Mouse (Mus musculus) liver, embryonic 11.5 days (tissue): ENCODE results near the gene Trim44. TPM values are rescaled to one million over a fixed set of nuclear protein-coding genes. Genes with fewer than 3 reads are reported as not detected.
A peak's percentile ranks its signal among the peaks of the same experiment; 100 is the strongest.

Source experiments
- ATAC-seq: fragments of 200-750 bp; cut with Nextera tagmentation; replicated peaks from 2 replicates; pipeline ENCODE4 v1.8.0; 2017; ENCODE audit warnings: moderate number of reproducible peaks, mild to moderate bottlenecking, moderate TSS enrichment, moderate library complexity; ENCODE audit not compliant: low FRiP score
- DNase-seq: peaks from one replicate; pipeline ENCODE4 v3.0.0-alpha.2; 2017; ENCODE audit warnings: low spot score
- H3K27ac ChIP-seq: fragments of 300-500 bp; sonication (generic); 2 replicates; pipeline ENCODE4 v1.5.1; 2014; ENCODE audit warnings: mild to moderate bottlenecking, low read depth, low read length, control low read depth
- H3K27me3 ChIP-seq: fragments of 300-500 bp; sonication (generic); replicated peaks from 2 replicates; pipeline ENCODE4 v1.6.1; 2014; ENCODE audit warnings: low read length, mixed read lengths; ENCODE audit not compliant: control insufficient read depth, insufficient read depth
- H3K36me3 ChIP-seq: fragments of 300-500 bp; sonication (generic); 2 replicates; pipeline ENCODE4 v1.6.1; 2014; ENCODE audit warnings: mild to moderate bottlenecking, low read length, moderate library complexity, mixed read lengths; ENCODE audit not compliant: control insufficient read depth, insufficient read depth
- H3K4me1 ChIP-seq: fragments of 300-500 bp; sonication (generic); replicated peaks from 2 replicates; pipeline ENCODE4 v1.6.1; 2014; ENCODE audit warnings: low read length, mixed read lengths; ENCODE audit not compliant: control insufficient read depth, insufficient read depth
- H3K4me2 ChIP-seq: fragments of 300-500 bp; sonication (generic); 2 replicates; pipeline ENCODE4 v1.6.1; 2014; ENCODE audit warnings: mild to moderate bottlenecking, control low read depth, moderate library complexity
- H3K4me3 ChIP-seq: fragments of 300-500 bp; sonication (generic); 2 replicates; pipeline ENCODE4 v1.5.1; 2014; ENCODE audit warnings: low read depth, low read length, control low read depth
- H3K9ac ChIP-seq: fragments of 300-500 bp; sonication (generic); 2 replicates; pipeline ENCODE4 v1.6.1; 2014; ENCODE audit warnings: low read depth, low read length, control low read depth
- H3K9me3 ChIP-seq: fragments of 300-500 bp; sonication (generic); 2 replicates; pipeline ENCODE4 v1.6.1; 2016; ENCODE audit warnings: low read length, inconsistent platforms, mixed read lengths; ENCODE audit not compliant: control insufficient read depth
- WGBS: fragments of 180-500 bp; shearing (Covaris S2); extraction: QIAGEN DNeasy Blood & Tissue Kit; methylation state at CpG from one replicate; pipeline ENCODE4 v1.1.7; 2014; 5-methylcytosine and 5-hydroxymethylcytosine counted together
- polyA plus RNA-seq: library from polyadenylated mRNA; unstranded; fragments of >200 nt; fragmentation: Nextera tagmentation; extraction: Ambion mirVana; gene quantifications from 2 replicates; pipeline ENCODE4 v1.2.1, GENCODE M21; 2014

The Trim44 gene
- polyA plus RNA-seq, 1 experiment from 2014 or later, result 23.1 TPM

- no peaks in the 10 kb centered on the region for H3K27me3 ChIP-seq
- no peak overlapping the region for H3K9ac ChIP-seq
- H3K4me1 ChIP-seq, result peaks cover 29% of the 10 kb centered on the region
- no peak for DNase-seq
- ATAC-seq, result peak; percentile 85
- H3K4me3 ChIP-seq, result no peak overlapping the region
- H3K27ac ChIP-seq, result peak overlapping the region; percentile 14; the same call in 1 of the 2 replicates
- no peaks in the 10 kb centered on the region for H3K36me3 ChIP-seq
- H3K4me2 ChIP-seq, result peak overlapping the region; percentile 33
- no peaks in the 10 kb centered on the region for H3K9me3 ChIP-seq
- WGBS, result 61% methylated on average over 4 of the region's 4 CpGs
Measured at GRCm38 (mm10) chr2:102364565-102365200, 42.9 kb downstream of the Trim44 start.

- H3K4me2 ChIP-seq, result no peak overlapping the region
- no peak overlapping the region for H3K9ac ChIP-seq
- no peaks in the 10 kb centered on the region for H3K9me3 ChIP-seq
- DNase-seq, result no peak
- H3K4me1 ChIP-seq, result peaks cover 25% of the 10 kb centered on the region
- H3K27ac ChIP-seq, result no peak overlapping the region
- no peaks in the 10 kb centered on the region for H3K27me3 ChIP-seq
- no peak overlapping the region for H3K4me3 ChIP-seq
- 59% methylated on average over 1 of the region's 1 CpGs for WGBS
- H3K36me3 ChIP-seq, result no peaks in the 10 kb centered on the region
- ATAC-seq, result no peak
Measured at GRCm38 (mm10) chr2:102362896-102363530, 44.6 kb downstream of the Trim44 start.

- Histone ChIP-seq H3K9me3 (no peaks in the 10 kb centered on the region), H3K27ac (no peak overlapping the region), H3K27me3 (no peaks in the 10 kb centered on the region), H3K4me3 (no peak overlapping the region), H3K4me1 (peaks cover 22% of the 10 kb centered on the region), H3K36me3 (peaks cover under 1% of the 10 kb centered on the region; the same call in 1 of the 2 replicates), H3K9ac (no peak overlapping the region), H3K4me2 (no peak overlapping the region)
- 90% methylated on average over 2 of the region's 2 CpGs for WGBS
- DNase-seq, result no peak
- ATAC-seq, result no peak
Measured at GRCm38 (mm10) chr2:102362266-102362665, 45.4 kb downstream of the Trim44 start.

GRCm38 (mm10) chr2:102356879-102357695 lies 50.5 kb downstream of the Trim44 start:
- Histone ChIP-seq H3K4me1 (no peaks in the 10 kb centered on the region), H3K9me3 (no peaks in the 10 kb centered on the region), H3K4me3 (no peak overlapping the region), H3K9ac (no peak overlapping the region), H3K27ac (no peak overlapping the region), H3K36me3 (peaks cover 14% of the 10 kb centered on the region), H3K4me2 (no peak overlapping the region), H3K27me3 (no peaks in the 10 kb centered on the region)
- DNase-seq (no peak), ATAC-seq (no peak)
- WGBS, result 94% methylated on average over 7 of the region's 7 CpGs

GRCm38 (mm10) chr2:102354076-102354475 lies 53.6 kb downstream of the Trim44 start:
- H3K4me1 ChIP-seq, result no peaks in the 10 kb centered on the region
- no peaks in the 10 kb centered on the region for H3K27me3 ChIP-seq
- H3K4me3 ChIP-seq, result no peak overlapping the region
- no peak overlapping the region for H3K4me2 ChIP-seq
- no peak overlapping the region for H3K27ac ChIP-seq
- ATAC-seq (no peak), DNase-seq (no peak)
- peaks cover 14% of the 10 kb centered on the region for H3K36me3 ChIP-seq
- 67% methylated on average over 1 of the region's 1 CpGs for whole genome bisulfite sequencing
- H3K9ac ChIP-seq, result no peak overlapping the region
- H3K9me3 ChIP-seq, result no peaks in the 10 kb centered on the region

- Histone ChIP-seq H3K27me3 (no peaks in the 10 kb centered on the region), H3K9me3 (no peaks in the 10 kb centered on the region), H3K4me1 (no peaks in the 10 kb centered on the region), H3K9ac (no peak overlapping the region), H3K27ac (no peak overlapping the region), H3K36me3 (no peaks in the 10 kb centered on the region), H3K4me3 (no peak overlapping the region), H3K4me2 (no peak overlapping the region)
- no peak for ATAC-seq
- no peak for DNase-seq
- WGBS, result 84% methylated on average over 2 of the region's 2 CpGs
Measured at GRCm38 (mm10) chr2:102341429-102341828, 66.2 kb downstream of the Trim44 start.

- no peak overlapping the region for H3K4me2 ChIP-seq
- no peaks in the 10 kb centered on the region for H3K36me3 ChIP-seq
- no peak for DNase-seq
- H3K9ac ChIP-seq, result no peak overlapping the region
- no peak overlapping the region for H3K4me3 ChIP-seq
- H3K9me3 ChIP-seq, result no peaks in the 10 kb centered on the region
- no peaks in the 10 kb centered on the region for H3K4me1 ChIP-seq
- WGBS, result 81% methylated on average over 1 of the region's 1 CpGs
- ATAC-seq, result no peak
- no peak overlapping the region for H3K27ac ChIP-seq
- H3K27me3 ChIP-seq, result no peaks in the 10 kb centered on the region
Measured at GRCm38 (mm10) chr2:102336816-102337215, 70.8 kb downstream of the Trim44 start.

- no peaks in the 10 kb centered on the region for H3K9me3 ChIP-seq
- no peak for ATAC-seq
- 71% methylated on average over 2 of the region's 2 CpGs for WGBS
Measured at GRCm38 (mm10) chr2:102331932-102332331, 75.7 kb downstream of the Trim44 start.

More at GRCm38 (mm10) chr2:102331932-102332331, 75.7 kb downstream of the Trim44 start:
- Histone ChIP-seq H3K4me3 (no peak overlapping the region), H3K27ac (no peak overlapping the region), H3K4me1 (no peaks in the 10 kb centered on the region), H3K27me3 (no peaks in the 10 kb centered on the region), H3K36me3 (no peaks in the 10 kb centered on the region), H3K9ac (no peak overlapping the region), H3K4me2 (no peak overlapping the region)
- DNase-seq, result no peak
